Mouse (Mus musculus): ENCODE measurements around the gene Prtn3.

DNA sequence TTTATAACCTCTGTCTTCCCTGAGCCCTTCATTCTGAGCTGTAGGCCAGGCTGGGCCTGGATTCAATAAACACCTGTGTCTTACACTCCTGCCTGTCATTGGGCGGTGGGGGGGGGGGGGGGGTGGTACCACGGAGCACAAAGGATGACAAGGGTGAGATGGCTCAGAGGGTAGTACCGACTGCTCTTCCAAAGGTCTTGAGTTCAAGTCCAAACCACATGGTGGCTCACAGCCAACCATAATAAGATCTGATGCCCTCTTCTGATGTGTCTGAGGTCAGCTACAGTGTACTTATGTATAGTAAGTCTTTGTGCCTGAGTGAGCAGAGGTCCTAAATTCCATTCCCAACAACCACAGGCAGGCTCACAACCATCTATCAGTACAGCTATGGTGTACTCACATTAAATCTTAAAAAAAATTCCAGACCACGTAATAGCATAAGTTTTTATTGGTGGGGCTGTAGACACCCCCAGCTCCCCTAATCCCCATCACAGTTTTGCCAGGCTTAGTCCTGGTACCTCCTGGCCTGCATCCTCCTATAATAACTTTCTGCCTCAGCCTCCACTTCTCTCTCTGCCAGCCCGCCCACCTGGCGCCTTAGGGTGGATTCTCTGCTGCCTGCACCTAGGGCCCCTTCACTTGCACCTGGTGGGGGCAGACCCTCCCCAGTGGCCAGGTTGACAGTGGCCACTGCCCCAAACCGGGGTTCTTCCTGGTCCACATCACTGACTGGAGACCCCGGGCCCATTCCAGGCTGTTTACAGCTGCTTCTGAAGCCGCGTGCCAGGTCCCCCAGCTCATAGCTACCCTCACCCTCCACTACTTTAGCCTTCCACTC is 9.7 kb upstream of the Prtn3 start:
- no peak for TF ChIP-seq POLR2A (IDR thresholded peaks at IDR 0.05; ENCODE audit: borderline replicate concordance, extremely low read depth, low read depth, low read length)
- TF ChIP-seq CTCF (IDR thresholded peaks at IDR 0.05; ENCODE audit: insufficient read depth, low read length): no peak
